21 mouse cellular contexts compared by ENCODE assay signal in the genomic region with DNA sequence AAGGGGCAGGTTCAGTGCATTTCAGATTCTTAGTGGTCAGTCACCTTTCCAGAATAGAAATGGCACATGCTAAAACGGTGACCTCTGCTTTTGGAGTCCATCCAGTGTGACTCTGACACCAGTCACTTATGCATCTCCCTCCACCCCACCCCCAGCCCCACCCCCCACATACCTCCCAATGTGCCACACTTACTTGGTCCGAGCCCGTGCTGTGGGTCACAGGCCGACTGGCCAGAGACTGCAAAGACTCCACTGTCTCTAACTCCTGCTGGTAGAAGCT. TPM values are rescaled to one million over a fixed set of nuclear protein-coding genes. Genes with fewer than 3 reads are reported as not detected.
DNase-seq lines count a peak whose midpoint lies in the region; ATAC-seq and TF ChIP-seq lines count a peak whose summit lies in the region.
"Had no signal": no experiment of that assay in that cellular context is flagged by ENCODE, and none has a peak within 500 bp of the region (broad histone marks: within the 10 kb centered on the region; RNA-seq: fewer than 3 reads in every experiment).

No protein-coding gene starts in this region.

- WGBS in heart, adult 2 months, result 50% methylated on average over 4 of the region's 4 CpGs
- WGBS in lung, adult 2 months, result 47% methylated on average over 4 of the region's 4 CpGs
- WGBS in heart, embryonic 15.5 days, result 44% methylated on average over 4 of the region's 4 CpGs
- WGBS in stomach, embryonic 16.5 days, result 77% methylated on average over 4 of the region's 4 CpGs

- peak in 1 of 2 experiments; percentile 54 for DNase-seq in heart, adult 2 months
- DNase-seq in heart, postnatal 36 days, result no peak
- no peak for DNase-seq in lung, adult 2 months
- DNase-seq in lung, postnatal 25 days (ENCODE audit: low spot score), result no peak
- no peak for DNase-seq in retina, embryonic 14.5 days (ENCODE audit: low spot score)
- DNase-seq: adrenal gland, postnatal 10 days; cerebellum, adult 2 months; cerebellum, postnatal 25 days; gastrocnemius, postnatal 36 days; layer of hippocampus, postnatal 36 days; thymus, postnatal 25 days had no signal

- H3K79me2 ChIP-seq in heart, adult 2 months (replicated peaks; ENCODE audit: control insufficient read depth, insufficient read depth, low read length), result no peaks in the 10 kb centered on the region

- H3K36me3 ChIP-seq in heart, adult 2 months (ENCODE audit: control insufficient read depth, insufficient read depth, low read length), result no peaks in the 10 kb centered on the region; the same call in 1 of the 2 replicates
- peaks cover 11% of the 10 kb centered on the region; the same call in 1 of the 2 replicates for H3K36me3 ChIP-seq in heart, embryonic 15.5 days
- H3K36me3 ChIP-seq in stomach, embryonic 16.5 days (ENCODE audit: control insufficient read depth, insufficient read depth, low read length), result 0 out of 2 replicates have a peak, but pooled peaks cover 4% of the 10 kb centered on the region

- no peak for TF ChIP-seq CTCF in heart, adult 2 months (IDR thresholded peaks at IDR 0.05)
- TF ChIP-seq CTCF in lung, adult 2 months (IDR thresholded peaks at IDR 0.05; ENCODE audit: insufficient read depth, low read length), result no peak

- H3K9ac ChIP-seq in heart, adult 2 months (ENCODE audit: low read depth, low read length), result no peak overlapping the region
- H3K9ac ChIP-seq in heart, embryonic 15.5 days, result no peak overlapping the region
- H3K9ac ChIP-seq in stomach, embryonic 16.5 days (ENCODE audit: low read length), result peak overlapping the region; percentile 24; the same call in 1 of the 2 replicates
- H3K9ac ChIP-seq: embryonic facial prominence, embryonic 12.5 days; limb, embryonic 12.5 days; liver, embryonic 12.5 days; midbrain, embryonic 12.5 days; neural tube, embryonic 15.5 days had no signal

- TF ChIP-seq POLR2A in heart, adult 2 months (IDR thresholded peaks at IDR 0.05; ENCODE audit: insufficient read depth, low read depth, low read length), result peak; percentile 53; the same call in 1 of the 2 replicates
- no peak for TF ChIP-seq POLR2A in lung, adult 2 months (IDR thresholded peaks at IDR 0.05; ENCODE audit: borderline replicate concordance, extremely low read depth, low read depth, low read length)

- H3K9me3 ChIP-seq in heart, embryonic 15.5 days (replicated peaks), result no peaks in the 10 kb centered on the region
- no peaks in the 10 kb centered on the region for H3K9me3 ChIP-seq in stomach, embryonic 16.5 days (replicated peaks; ENCODE audit: control insufficient read depth, low read length)
- H3K9me3 ChIP-seq: embryonic facial prominence, embryonic 12.5 days; limb, embryonic 12.5 days; liver, embryonic 12.5 days; midbrain, embryonic 12.5 days; neural tube, embryonic 15.5 days had no signal

- no peak overlapping the region for H3K4me2 ChIP-seq in heart, embryonic 15.5 days
- H3K4me2 ChIP-seq in stomach, embryonic 16.5 days (ENCODE audit: low read depth, low read length), result peak overlapping the region; percentile 16; the same call in 1 of the 2 replicates
- H3K4me2 ChIP-seq: embryonic facial prominence, embryonic 12.5 days; limb, embryonic 12.5 days; liver, embryonic 12.5 days; midbrain, embryonic 12.5 days; neural tube, embryonic 15.5 days had no signal

- no peaks in the 10 kb centered on the region for H3K27me3 ChIP-seq in heart, adult 2 months (ENCODE audit: control insufficient read depth, insufficient read depth, low read length)
- H3K27me3 ChIP-seq in heart, embryonic 15.5 days, result no peaks in the 10 kb centered on the region
- H3K27me3 ChIP-seq in stomach, embryonic 16.5 days (ENCODE audit: control insufficient read depth, insufficient read depth, low read length), result no peaks in the 10 kb centered on the region
- H3K27me3 ChIP-seq: embryonic facial prominence, embryonic 12.5 days; limb, embryonic 12.5 days; liver, embryonic 12.5 days; midbrain, embryonic 12.5 days; neural tube, embryonic 15.5 days had no signal

- no peak for ATAC-seq in heart, embryonic 15.5 days (replicated peaks; ENCODE audit: insufficient number of reproducible peaks, insufficient read depth, low FRiP score, low read depth)
- ATAC-seq in stomach, embryonic 16.5 days (ENCODE audit: insufficient read depth, low FRiP score), result no peak
- ATAC-seq in cerebellum, adult (ENCODE audit: insufficient number of reproducible peaks, low FRiP score, low TSS enrichment), result no peak
- ATAC-seq: hindbrain, postnatal 0 days; intestine, embryonic 16.5 days; liver, embryonic 12.5 days had no signal

- no peak for TF ChIP-seq EP300 in heart, adult 2 months (IDR thresholded peaks at IDR 0.05; ENCODE audit: insufficient read depth, low read depth, low read length)

- intact Hi-C loops in heart, adult 2 months (cut with DNase I), result loop anchor here (2.0 kb wide), 1 partner anchor 23 kb away; the partner anchor contains the start of gene Stn1
- intact Hi-C loops in heart, postnatal 36 days (cut with DNase I), result no loop called here

- H3K4me1 ChIP-seq in heart, adult 2 months (ENCODE audit: control insufficient read depth, insufficient read depth, low read length), result peaks cover 24% of the 10 kb centered on the region
- H3K4me1 ChIP-seq in lung, adult 2 months (ENCODE audit: control insufficient read depth, insufficient read depth, low read length), result peaks cover 36% of the 10 kb centered on the region
- peaks cover 58% of the 10 kb centered on the region for H3K4me1 ChIP-seq in heart, embryonic 15.5 days (replicated peaks)
- H3K4me1 ChIP-seq in stomach, embryonic 16.5 days (ENCODE audit: control insufficient read depth, insufficient read depth, low read length), result peaks cover 41% of the 10 kb centered on the region

- no peak overlapping the region for H3K4me3 ChIP-seq in heart, adult 2 months
- H3K4me3 ChIP-seq in lung, adult 2 months (replicated peaks; ENCODE audit: extremely low read depth, low read depth, low read length), result peak overlapping the region; percentile 45
- H3K4me3 ChIP-seq in heart, embryonic 15.5 days, result no peak overlapping the region
- H3K4me3 ChIP-seq in stomach, embryonic 16.5 days (replicated peaks; ENCODE audit: low read length), result peak overlapping the region; percentile 15; the same call in 1 of the 2 replicates
- H3K4me3 ChIP-seq: embryonic facial prominence, embryonic 12.5 days; limb, embryonic 12.5 days; liver, embryonic 12.5 days; midbrain, embryonic 12.5 days; neural tube, embryonic 15.5 days had no signal

- H3K27ac ChIP-seq in heart, adult 2 months, result peak overlapping the region; percentile 87
- H3K27ac ChIP-seq in heart, embryonic 15.5 days, result peak overlapping the region; percentile 72
- peak overlapping the region; percentile 66 for H3K27ac ChIP-seq in stomach, embryonic 16.5 days (ENCODE audit: low read length)
- H3K27ac ChIP-seq: embryonic facial prominence, embryonic 12.5 days; hindbrain, postnatal 0 days; limb, embryonic 12.5 days; liver, embryonic 12.5 days; midbrain, embryonic 12.5 days; neural tube, embryonic 15.5 days had no signal

RNA-seq across cellular contexts. Expression of gene Stn1, which starts 23.7 kb away (rescaled TPM):
- total RNA-seq in heart, adult 2 months (2021), result 10 to 100 TPM; 15.8 to 20.0 TPM
- 15.7 and 16.0 TPM in 2 replicates for polyA plus RNA-seq in heart, adult 2 months (2012; rRNA removed)
- 10 to 100 TPM; 18.0 to 19.8 TPM for total RNA-seq in heart, postnatal 36 days (2021)
- polyA plus RNA-seq in lung, adult 2 months (2012; rRNA removed), result 19.2 and 21.1 TPM in 2 replicates
- polyA plus RNA-seq in heart, embryonic 15.5 days (2015; fragmentation: Nextera tagmentation; extraction: Ambion mirVana), result 29.0 and 36.1 TPM in 2 replicates
- polyA plus RNA-seq in stomach, embryonic 16.5 days (2015; fragmentation: Nextera tagmentation; extraction: Ambion mirVana), result 49.7 and 55.4 TPM in 2 replicates

RNA-seq across cellular contexts. Expression of gene Sh3pxd2a, which starts 49.4 kb away (rescaled TPM):
- total RNA-seq in heart, adult 2 months (2021), result 10 to 100 TPM; 52.3 to 53.2 TPM
- polyA plus RNA-seq in heart, adult 2 months (2012; rRNA removed), result 36.1 and 40.3 TPM in 2 replicates
- 10 to 100 TPM; 47.7 to 59.2 TPM for total RNA-seq in heart, postnatal 36 days (2021)
- polyA plus RNA-seq in lung, adult 2 months (2012; rRNA removed), result 36.9 and 40.9 TPM in 2 replicates
- 5.3 and 7.2 TPM in 2 replicates for polyA plus RNA-seq in heart, embryonic 15.5 days (2015; fragmentation: Nextera tagmentation; extraction: Ambion mirVana)
- polyA plus RNA-seq in stomach, embryonic 16.5 days (2015; fragmentation: Nextera tagmentation; extraction: Ambion mirVana), result 6.3 and 6.6 TPM in 2 replicates

Comparison
In these comparisons a context has a peak if more than half of its experiments do, and no peak if none do; other contexts are left out.
1. H3K4me3 ChIP-seq: peak in lung, adult 2 months (single experiment) and stomach, embryonic 16.5 days (single experiment); none in heart, adult 2 months (single experiment) and heart, embryonic 15.5 days (single experiment).
2. Peak in every context shown above with its lines, with median percentiles within 50 percentile points of each other: H3K27ac ChIP-seq.